Mouse (Mus musculus) spleen, adult 2 months (tissue): ENCODE measurements around the gene 9530003J23Rik. TPM values are rescaled to one million over a fixed set of nuclear protein-coding genes. Genes with fewer than 3 reads are reported as not detected.

Experiments
- DNase-seq, 2 experiments: peaks; one replicate each; pipeline versions ENCODE4 v3.0.0 to v3.0.0-alpha.2; 2012 to 2021; ENCODE audit warnings: low spot score in 2 of 2, low read depth in 1 of 2
- H3K27ac ChIP-seq: fragments of 200-500 bp; 2 replicates; pipeline ENCODE4 v1.5.1; 2012; ENCODE audit warnings: low read length, inconsistent platforms; ENCODE audit not compliant: insufficient read depth
- H3K27me3 ChIP-seq: fragments of 200-500 bp; 2 replicates; pipeline ENCODE4 v1.6.1; 2012; ENCODE audit warnings: mild to moderate bottlenecking, moderate library complexity, low read length, inconsistent platforms; ENCODE audit not compliant: control insufficient read depth, insufficient read depth
- H3K36me3 ChIP-seq: fragments of 200-500 bp; 2 replicates; pipeline ENCODE4 v1.6.1; 2012; ENCODE audit warnings: mild to moderate bottlenecking, low read length, inconsistent platforms; ENCODE audit not compliant: control insufficient read depth, insufficient read depth
- H3K4me1 ChIP-seq: fragments of 200-500 bp; 2 replicates; pipeline ENCODE4 v1.6.1; 2011; ENCODE audit warnings: inconsistent platforms; ENCODE audit not compliant: control insufficient read depth, insufficient read depth, insufficient read length
- H3K4me3 ChIP-seq: fragments of 200-500 bp; 2 replicates; pipeline ENCODE4 v1.5.1; 2011; ENCODE audit warnings: mild to moderate bottlenecking, inconsistent platforms; ENCODE audit not compliant: insufficient read depth, insufficient read length; ENCODE audit errors: extremely low read depth
- CTCF ChIP-seq: fragments of 200-500 bp; IDR thresholded peaks from 2 replicates; pipeline ENCODE4 v1.5.1; 2011; ENCODE audit warnings: mild to moderate bottlenecking, inconsistent platforms; ENCODE audit not compliant: insufficient read depth, insufficient read length, insufficient replicate concordance; ENCODE audit errors: extremely low read depth
- POLR2A ChIP-seq: fragments of 200-500 bp; IDR thresholded peaks from 2 replicates; pipeline ENCODE4 v1.6.1; 2011; ENCODE audit warnings: low read depth, low read length, inconsistent platforms
- WGBS: fragments of 180-500 bp; shearing (Covaris S2); methylation state at CpG from one replicate; pipeline ENCODE4 v1.1.7; 2018; 5-methylcytosine and 5-hydroxymethylcytosine counted together
- polyA plus RNA-seq: library from polyadenylated mRNA; depleted of rRNA; stranded (reverse); fragments of >200 nt; gene quantifications from 2 replicates; pipeline ENCODE4 v1.2.3, GENCODE M21; 2012

Gene 9530003J23Rik
- polyA plus RNA-seq, 1 experiment, result not detected

GRCm38 (mm10) chr10:117224102-117224990, 14.2 kb downstream of the 9530003J23Rik start, which contains the start of gene Yeats4:
Gene Yeats4, minus strand, starts transcription at chr10:117224507.
- DNase-seq, result peak; percentile 89 to 90
- no peak for TF ChIP-seq CTCF
- peak; percentile 75 for TF ChIP-seq POLR2A
- WGBS, result 2% methylated on average over 61 of the region's 63 CpGs
- Histone ChIP-seq H3K36me3 (peaks cover 18% of the 10 kb centered on the region), H3K27ac (peak within 1 kb of the TSS; percentile 95), H3K4me3 (peak within 1 kb of the TSS; percentile 75), H3K27me3 (no peaks in the 10 kb centered on the region), H3K4me1 (no peaks in the 10 kb centered on the region)

DNA sequence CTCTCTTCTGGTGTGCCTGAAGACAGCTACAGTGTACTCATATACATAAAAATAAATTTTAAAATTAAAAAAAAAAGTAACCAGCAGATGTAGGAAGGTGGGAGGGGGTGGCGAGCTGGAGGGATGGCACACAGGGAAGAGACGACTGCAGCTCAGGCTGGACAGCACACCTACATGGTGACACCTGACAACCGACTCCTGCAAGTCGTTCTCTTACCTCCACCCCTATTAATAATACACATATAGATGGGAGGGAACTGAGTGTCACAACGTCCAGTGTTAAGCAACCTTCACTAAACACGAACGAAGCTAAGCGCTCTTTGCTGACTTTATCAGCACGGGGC, 14.8 kb downstream of the 9530003J23Rik start:
- TF ChIP-seq CTCF, result no peak
- TF ChIP-seq POLR2A, result no peak
- DNase-seq, result no peak
- Histone ChIP-seq H3K4me3 (peak overlapping the region; percentile 75), H3K27me3 (no peaks in the 10 kb centered on the region), H3K27ac (no peak overlapping the region), H3K4me1 (no peaks in the 10 kb centered on the region), H3K36me3 (peaks cover 19% of the 10 kb centered on the region)
- 3% methylated on average over 9 of the region's 9 CpGs for WGBS

DNA sequence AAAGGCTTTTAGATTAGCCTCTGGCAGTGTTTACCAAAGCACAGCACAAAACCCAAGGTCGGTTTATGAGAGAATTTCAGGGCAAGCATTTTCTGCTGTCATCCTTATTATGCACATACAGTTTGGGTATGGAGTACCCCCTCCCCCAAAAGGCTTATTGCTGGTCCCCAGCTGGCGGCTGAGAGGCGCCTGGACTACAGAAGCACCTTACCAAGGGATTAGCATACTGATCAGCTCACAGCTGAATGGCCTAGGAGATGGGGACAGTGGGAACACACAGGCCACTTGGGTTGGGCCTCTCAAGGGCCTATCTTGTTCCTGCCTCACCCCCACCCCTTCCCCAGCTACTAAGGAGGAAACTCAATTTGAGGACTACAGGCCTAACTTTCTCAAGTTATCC, 15.7 kb downstream of the 9530003J23Rik start:
- Histone ChIP-seq H3K27me3 (no peaks in the 10 kb centered on the region), H3K4me1 (no peaks in the 10 kb centered on the region), H3K4me3 (no peak overlapping the region), H3K36me3 (peaks cover 23% of the 10 kb centered on the region), H3K27ac (no peak overlapping the region)
- no peak for DNase-seq
- 93% methylated on average over 3 of the region's 3 CpGs for WGBS
- no peak for TF ChIP-seq CTCF
- TF ChIP-seq POLR2A, result no peak

GRCm38 (mm10) chr10:117218351-117218750, 20.2 kb downstream of the 9530003J23Rik start:
- Histone ChIP-seq H3K27me3 (no peaks in the 10 kb centered on the region), H3K4me3 (no peak overlapping the region), H3K36me3 (peaks cover 27% of the 10 kb centered on the region), H3K4me1 (peaks cover 4% of the 10 kb centered on the region; the same call in 1 of the 2 replicates), H3K27ac (no peak overlapping the region)
- TF ChIP-seq POLR2A (no peak), CTCF (no peak)
- WGBS, result 96% methylated on average over 8 of the region's 8 CpGs
- DNase-seq, result no peak

DNA sequence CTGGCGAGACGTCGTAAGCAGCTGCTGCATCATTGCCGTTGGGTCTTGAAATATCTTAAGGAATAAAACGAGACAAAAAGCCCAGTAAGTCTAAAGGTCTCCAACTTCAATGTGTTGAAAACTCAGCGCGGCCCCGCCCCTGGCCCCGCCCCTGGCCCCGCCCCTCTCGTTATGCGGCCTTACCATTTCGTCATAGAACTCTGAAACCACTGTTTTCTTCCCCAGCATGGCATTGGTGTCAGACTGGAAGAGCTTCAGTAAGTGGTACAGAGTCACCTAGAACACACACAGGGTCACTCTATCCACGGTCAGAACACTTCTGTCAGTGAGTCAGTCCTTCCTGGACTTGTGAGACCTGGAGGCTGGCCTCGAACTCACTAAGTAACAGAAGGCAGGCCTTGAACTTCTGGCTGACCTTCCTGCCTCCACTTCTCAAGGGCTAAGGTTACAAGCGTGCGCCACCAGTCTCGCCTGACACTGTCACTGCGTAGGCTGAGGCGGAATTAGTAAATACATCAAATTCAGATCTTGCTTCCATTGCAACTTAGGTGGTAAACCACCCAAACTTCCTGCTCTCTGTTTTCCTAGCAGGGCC, 21.2 kb downstream of the 9530003J23Rik start:
- Histone ChIP-seq H3K27me3 (no peaks in the 10 kb centered on the region), H3K4me1 (peaks cover 4% of the 10 kb centered on the region; the same call in 1 of the 2 replicates), H3K4me3 (no peak overlapping the region), H3K36me3 (peaks cover 28% of the 10 kb centered on the region), H3K27ac (no peak overlapping the region)
- no peak for DNase-seq
- TF ChIP-seq CTCF, result no peak
- TF ChIP-seq POLR2A, result no peak
- 83% methylated on average over 20 of the region's 20 CpGs for WGBS

DNA sequence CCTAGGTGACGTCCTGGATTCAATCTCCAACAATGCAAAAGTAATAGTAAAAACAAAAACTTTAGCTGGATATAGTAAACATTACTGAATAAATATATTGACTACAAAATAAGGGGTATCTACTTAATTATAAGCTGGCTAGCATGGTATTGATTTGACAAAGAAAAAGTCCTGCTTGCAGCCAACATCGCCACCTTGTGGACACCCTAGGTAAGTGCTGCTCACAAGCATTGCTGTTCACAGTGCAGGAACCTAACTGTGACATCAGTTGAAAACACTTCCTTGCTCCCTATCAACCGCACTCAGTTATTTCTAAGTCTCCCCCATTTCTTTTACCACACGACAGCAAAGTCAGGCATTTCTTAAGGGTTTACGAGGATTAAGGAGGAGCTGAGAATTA, 21.7 kb downstream of the 9530003J23Rik start:
- Histone ChIP-seq H3K27ac (no peak overlapping the region), H3K4me1 (peaks cover 4% of the 10 kb centered on the region; the same call in 1 of the 2 replicates), H3K27me3 (no peaks in the 10 kb centered on the region), H3K4me3 (no peak overlapping the region), H3K36me3 (peaks cover 25% of the 10 kb centered on the region)
- peak; percentile 61 to 62 for DNase-seq
- TF ChIP-seq CTCF, result peak; percentile 70; the same call in 1 of the 2 replicates
- no peak for TF ChIP-seq POLR2A
- WGBS, result 67% methylated on average over 5 of the region's 5 CpGs

DNA sequence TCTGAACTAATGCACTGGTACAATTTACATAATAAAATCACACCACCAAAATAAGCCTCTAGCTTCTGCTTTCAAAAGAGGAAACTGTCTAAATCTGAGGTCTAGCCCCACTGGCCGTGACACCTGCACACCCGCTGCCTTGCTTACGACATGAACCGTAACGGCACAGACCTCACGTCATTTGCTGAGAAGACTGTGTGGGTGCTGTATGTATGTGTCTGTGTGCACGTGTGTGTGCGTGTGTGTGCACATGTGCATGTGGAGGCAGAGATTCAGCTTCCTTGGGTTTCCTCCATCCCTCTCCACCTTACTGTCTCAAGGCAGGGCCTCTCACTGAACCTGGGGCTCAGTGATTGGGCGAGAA, 22.4 kb downstream of the 9530003J23Rik start:
- H3K36me3 ChIP-seq, result peaks cover 23% of the 10 kb centered on the region
- H3K4me3 ChIP-seq, result no peak overlapping the region
- 27% methylated on average over 9 of the region's 9 CpGs for WGBS
- H3K27ac ChIP-seq, result peak overlapping the region; percentile 95
- H3K27me3 ChIP-seq, result no peaks in the 10 kb centered on the region
- no peak for TF ChIP-seq CTCF
- TF ChIP-seq POLR2A, result no peak
- H3K4me1 ChIP-seq, result peaks cover 4% of the 10 kb centered on the region; the same call in 1 of the 2 replicates
- DNase-seq, result peak; percentile 82 to 89
